Mouse (Mus musculus) left cerebral cortex, postnatal 4 days (tissue): ENCODE measurements around the gene Gm5741. TPM values are rescaled to one million over a fixed set of nuclear protein-coding genes. Genes with fewer than 3 reads are reported as not detected.
"Not testable (repeated sequence)": the region's sequence is repeated elsewhere in the genome, so short reads cannot be mapped to it uniquely, and the experiment has no call there.

Experiments used
- DNase-seq: peaks from one replicate; pipeline ENCODE4 v3.0.0-alpha.2; 2022
- intact Hi-C: fragments of 180-260 bp; cut with DNase I; formaldehyde crosslinking; loops from one replicate; pipeline ENCODE4 v1.15.1; 2025
- total RNA-seq, 2 experiments: library from RNA; stranded (reverse); gene quantifications; 2 replicates each; pipeline ENCODE4 v1.2.3; 2021

Gm5741 gene
- total RNA-seq = not detected

GRCm38 (mm10) chr8:85067982-85068381 lies at the start of gene Gm5741:
TSS of gene Gm5741 (minus strand) at chr8:85067982.
- DNase-seq = peak; percentile 56
- intact Hi-C loops = no loop called here

GRCm38 (mm10) chr8:85116984-85117383 lies 49.2 kb upstream of the Gm5741 start:
- intact Hi-C loops = loop anchor here (10.0 kb wide), 1 partner anchor 108 kb away; the partner anchor contains the start of gene Olfr371
- no peak for DNase-seq

GRCm38 (mm10) chr8:85115501-85115900 lies 47.7 kb upstream of the Gm5741 start:
- DNase-seq = no peak
- intact Hi-C loops = loop anchor here (10.0 kb wide), 1 partner anchor 109 kb away; the partner anchor contains the start of gene Olfr371

GRCm38 (mm10) chr8:85113241-85113640 lies 45.5 kb upstream of the Gm5741 start:
- intact Hi-C loops = loop anchor here (10.0 kb wide), 1 partner anchor 112 kb away; the partner anchor contains the start of gene Olfr371
- no peak for DNase-seq

- intact Hi-C loops = no loop called here
- no peak for DNase-seq
Observed at GRCm38 (mm10) chr8:85100076-85100665, 32.4 kb upstream of the Gm5741 start.

GRCm38 (mm10) chr8:85096850-85097249 lies 29.1 kb upstream of the Gm5741 start:
- intact Hi-C loops = no loop called here
- DNase-seq = no peak

- no peak for DNase-seq
- intact Hi-C loops = no loop called here
Observed at GRCm38 (mm10) chr8:85096196-85096595, 28.4 kb upstream of the Gm5741 start.

- no peak for DNase-seq
- intact Hi-C loops = no loop called here
Observed at GRCm38 (mm10) chr8:85095566-85095965, 27.8 kb upstream of the Gm5741 start.

GRCm38 (mm10) chr8:85095051-85095450 lies 27.3 kb upstream of the Gm5741 start:
- DNase-seq = no peak
- intact Hi-C loops = no loop called here

GRCm38 (mm10) chr8:85091526-85092090 lies 23.8 kb upstream of the Gm5741 start:
- DNase-seq = no peak

GRCm38 (mm10) chr8:85090856-85091255 lies 23.1 kb upstream of the Gm5741 start:
- intact Hi-C loops = no loop called here
- no peak for DNase-seq

More at GRCm38 (mm10) chr8:85091526-85092090, 23.8 kb upstream of the Gm5741 start:
- intact Hi-C loops = loop anchor here (2.0 kb wide), 1 partner anchor 67 kb away; no protein-coding TSS in a partner anchor

GRCm38 (mm10) chr8:85088771-85089170 lies 21.0 kb upstream of the Gm5741 start:
- intact Hi-C loops = no loop called here
- no peak for DNase-seq

- intact Hi-C loops = no loop called here
- DNase-seq = no peak
Observed at GRCm38 (mm10) chr8:85086238-85086637, 18.5 kb upstream of the Gm5741 start.

GRCm38 (mm10) chr8:85084633-85085032 lies 16.9 kb upstream of the Gm5741 start:
- DNase-seq = no peak
- intact Hi-C loops = loop anchor here (5.0 kb wide), 1 partner anchor 88 kb away; no protein-coding TSS in a partner anchor

- intact Hi-C loops = loop anchor here (5.0 kb wide), 1 partner anchor 89 kb away; no protein-coding TSS in a partner anchor
- peak; percentile 81 for DNase-seq
Observed at GRCm38 (mm10) chr8:85083108-85083813, 15.5 kb upstream of the Gm5741 start, which contains the start of gene Man2b1. TSS of gene Man2b1 (plus strand) at chr8:85083270.

GRCm38 (mm10) chr8:85082169-85082568 lies 14.4 kb upstream of the Gm5741 start:
- DNase-seq = not testable (repeated sequence)
- intact Hi-C loops = loop anchor here (5.0 kb wide), 1 partner anchor 90 kb away; no protein-coding TSS in a partner anchor

GRCm38 (mm10) chr8:85081216-85081555 lies 13.4 kb upstream of the Gm5741 start, which contains the start of gene Wdr83:
TSS of gene Wdr83 (minus strand) at chr8:85081306.
- intact Hi-C loops = loop anchor here (5.0 kb wide), 1 partner anchor 91 kb away; no protein-coding TSS in a partner anchor
- peak; percentile 32 for DNase-seq

GRCm38 (mm10) chr8:85080532-85081215 lies 12.9 kb upstream of the Gm5741 start, which contains the start of gene Wdr83os:
TSS of gene Wdr83os (plus strand) at chr8:85080740.
- intact Hi-C loops = loop anchor here (5.0 kb wide), 1 partner anchor 92 kb away; no protein-coding TSS in a partner anchor
- DNase-seq = peak; percentile 47

GRCm38 (mm10) chr8:85080214-85080531 lies 12.4 kb upstream of the Gm5741 start:
- intact Hi-C loops = loop anchor here (5.0 kb wide), 1 partner anchor 92 kb away; no protein-coding TSS in a partner anchor

GRCm38 (mm10) chr8:85076993-85077392 lies 9.2 kb upstream of the Gm5741 start:
- intact Hi-C loops = no loop called here

More at GRCm38 (mm10) chr8:85080214-85080531, 12.4 kb upstream of the Gm5741 start:
- no peak for DNase-seq

GRCm38 (mm10) chr8:85076001-85076400 lies 8.2 kb upstream of the Gm5741 start:
- intact Hi-C loops = no loop called here
- DNase-seq = peak; percentile 57

More at GRCm38 (mm10) chr8:85076993-85077392, 9.2 kb upstream of the Gm5741 start:
- peak; percentile 80 for DNase-seq
